Mouse (Mus musculus) megakaryocyte, embryonic 14.5 days (primary cell): ENCODE results near the gene Cabp2. TPM values are rescaled to one million over a fixed set of nuclear protein-coding genes. Genes with fewer than 3 reads are reported as not detected.
A peak's percentile ranks its signal among the peaks of the same experiment; 100 is the strongest.

Source experiments
- H3K27me3 ChIP-seq: replicated peaks from 2 replicates; pipeline ENCODE3; 2012; ENCODE audit warnings: inconsistent platforms
- H3K36me3 ChIP-seq: replicated peaks from 2 replicates; pipeline ENCODE3; 2012; ENCODE audit warnings: low read length, inconsistent platforms, mixed read lengths
- H3K4me1 ChIP-seq: 2 replicates; pipeline ENCODE4 v1.6.1; 2012; ENCODE audit warnings: inconsistent platforms
- H3K4me3 ChIP-seq: replicated peaks from 2 replicates; pipeline ENCODE3; 2012; ENCODE audit warnings: moderate library complexity, mild to moderate bottlenecking, inconsistent platforms
- H3K9me3 ChIP-seq: 2 replicates; pipeline ENCODE4 v1.6.1; 2012; ENCODE audit warnings: inconsistent platforms
- FLI1 ChIP-seq: IDR thresholded peaks from 2 replicates; pipeline ENCODE4 v1.6.1; 2012; ENCODE audit warnings: low read length, inconsistent platforms, mixed read lengths
- GATA1 ChIP-seq: IDR thresholded peaks from 3 replicates; pipeline ENCODE4 v1.6.1; 2012; ENCODE audit warnings: mixed read lengths, low read length, inconsistent platforms, borderline replicate concordance
- polyA plus RNA-seq: library from polyadenylated mRNA; stranded (reverse); fragments of >175 nt; gene quantifications from 2 replicates; pipeline ENCODE4 v1.2.3, GENCODE M21; 2012; ENCODE audit warnings: low replicate concordance; ENCODE audit not compliant: insufficient read depth

Cabp2 gene
- polyA plus RNA-seq, 1 experiment: not detected

GRCm38 (mm10) chr19:4091383-4091782 is 10.0 kb downstream of the Cabp2 start:
- Histone ChIP-seq H3K36me3 (no peaks in the 10 kb centered on the region), H3K4me3 (no peak overlapping the region), H3K9me3 (no peaks in the 10 kb centered on the region), H3K4me1 (peaks cover 45% of the 10 kb centered on the region), H3K27me3 (peaks cover 36% of the 10 kb centered on the region)
- TF ChIP-seq FLI1 (no peak), GATA1 (no peak)

GRCm38 (mm10) chr19:4092750-4093149 is 11.4 kb downstream of the Cabp2 start:
- peaks cover 43% of the 10 kb centered on the region for H3K4me1 ChIP-seq
- no peaks in the 10 kb centered on the region for H3K9me3 ChIP-seq
- H3K27me3 ChIP-seq: peaks cover 27% of the 10 kb centered on the region
- H3K4me3 ChIP-seq: no peak overlapping the region
- TF ChIP-seq FLI1 (no peak), GATA1 (no peak)
- H3K36me3 ChIP-seq: no peaks in the 10 kb centered on the region

- peaks cover 10% of the 10 kb centered on the region for H3K36me3 ChIP-seq
- H3K4me1 ChIP-seq: peaks cover 45% of the 10 kb centered on the region
- H3K4me3 ChIP-seq: no peak overlapping the region
- H3K9me3 ChIP-seq: no peaks in the 10 kb centered on the region
- H3K27me3 ChIP-seq: peaks cover 22% of the 10 kb centered on the region
- TF ChIP-seq FLI1 (no peak), GATA1 (no peak)
Observed at GRCm38 (mm10) chr19:4093772-4094171, 12.4 kb downstream of the Cabp2 start.

GRCm38 (mm10) chr19:4094348-4094747 is 13.0 kb downstream of the Cabp2 start:
- H3K27me3 ChIP-seq: peaks cover 16% of the 10 kb centered on the region
- H3K4me3 ChIP-seq: no peak overlapping the region
- peaks cover 11% of the 10 kb centered on the region for H3K36me3 ChIP-seq
- no peaks in the 10 kb centered on the region for H3K9me3 ChIP-seq
- peaks cover 51% of the 10 kb centered on the region for H3K4me1 ChIP-seq
- no peak for TF ChIP-seq FLI1
- TF ChIP-seq GATA1: no peak

GRCm38 (mm10) chr19:4094774-4095303 is 13.5 kb downstream of the Cabp2 start:
- peaks cover 13% of the 10 kb centered on the region for H3K27me3 ChIP-seq
- TF ChIP-seq GATA1 (no peak), FLI1 (no peak)
- no peaks in the 10 kb centered on the region for H3K9me3 ChIP-seq
- no peak overlapping the region for H3K4me3 ChIP-seq
- H3K4me1 ChIP-seq: peaks cover 55% of the 10 kb centered on the region
- peaks cover 11% of the 10 kb centered on the region for H3K36me3 ChIP-seq

GRCm38 (mm10) chr19:4095802-4096201 is 14.4 kb downstream of the Cabp2 start:
- H3K9me3 ChIP-seq: no peaks in the 10 kb centered on the region
- no peak overlapping the region for H3K4me3 ChIP-seq
- TF ChIP-seq FLI1: no peak
- TF ChIP-seq GATA1: no peak
- peaks cover 11% of the 10 kb centered on the region for H3K36me3 ChIP-seq
- peaks cover 7% of the 10 kb centered on the region for H3K27me3 ChIP-seq
- peaks cover 59% of the 10 kb centered on the region for H3K4me1 ChIP-seq

- TF ChIP-seq FLI1: no peak
- no peak for TF ChIP-seq GATA1
- peaks cover 62% of the 10 kb centered on the region for H3K4me1 ChIP-seq
- H3K9me3 ChIP-seq: no peaks in the 10 kb centered on the region
Observed at GRCm38 (mm10) chr19:4096642-4097440, 15.5 kb downstream of the Cabp2 start, which contains the start of gene Cdk2ap2. TSS of gene Cdk2ap2 (plus strand) at chr19:4097182.

GRCm38 (mm10) chr19:4097441-4097825 is 16.1 kb downstream of the Cabp2 start:
- H3K4me1 ChIP-seq: peaks cover 66% of the 10 kb centered on the region
- peaks cover 28% of the 10 kb centered on the region for H3K36me3 ChIP-seq
- H3K27me3 ChIP-seq: peaks cover 6% of the 10 kb centered on the region
- TF ChIP-seq GATA1 (no peak), FLI1 (no peak)
- peak overlapping the region; percentile 96 for H3K4me3 ChIP-seq
- no peaks in the 10 kb centered on the region for H3K9me3 ChIP-seq

More at GRCm38 (mm10) chr19:4096642-4097440, 15.5 kb downstream of the Cabp2 start, which contains the start of gene Cdk2ap2:
- H3K36me3 ChIP-seq: peaks cover 22% of the 10 kb centered on the region
- peaks cover 6% of the 10 kb centered on the region for H3K27me3 ChIP-seq
- H3K4me3 ChIP-seq: peak within 1 kb of the TSS; percentile 96

- peak overlapping the region; percentile 96 for H3K4me3 ChIP-seq
- H3K27me3 ChIP-seq: no peaks in the 10 kb centered on the region
- H3K4me1 ChIP-seq: peaks cover 69% of the 10 kb centered on the region
- H3K9me3 ChIP-seq: no peaks in the 10 kb centered on the region
- H3K36me3 ChIP-seq: peaks cover 37% of the 10 kb centered on the region
- no peak for TF ChIP-seq FLI1
- no peak for TF ChIP-seq GATA1
Observed at GRCm38 (mm10) chr19:4098426-4098825, 17.0 kb downstream of the Cabp2 start.

- Histone ChIP-seq H3K9me3 (no peaks in the 10 kb centered on the region), H3K4me3 (peak overlapping the region; percentile 100), H3K27me3 (no peaks in the 10 kb centered on the region), H3K36me3 (peaks cover 44% of the 10 kb centered on the region), H3K4me1 (peaks cover 74% of the 10 kb centered on the region)
- TF ChIP-seq FLI1: no peak
- TF ChIP-seq GATA1: no peak
Observed at GRCm38 (mm10) chr19:4099056-4099455, 17.7 kb downstream of the Cabp2 start.
